20 mouse cellular contexts compared by ENCODE assay signal in genomic region chr4:136848565-136848964, GRCm38 (mm10). TPM values are rescaled to one million over a fixed set of nuclear protein-coding genes. Genes with fewer than 3 reads are reported as not detected.
DNase-seq lines count a peak whose midpoint lies in the region; ATAC-seq lines count a peak whose summit lies in the region.
"Had no signal": no experiment of that assay in that cellular context is flagged by ENCODE, and none has a peak within 500 bp of the region (broad histone marks: within the 10 kb centered on the region; RNA-seq: fewer than 3 reads in every experiment).

No protein-coding gene starts in this region.

- peak overlapping the region; percentile 35; the same call in 1 of the 2 replicates for H3K27ac ChIP-seq in hindbrain, embryonic 10.5 days
- H3K27ac ChIP-seq in hindbrain, embryonic 13.5 days: no peak overlapping the region
- H3K27ac ChIP-seq: embryonic facial prominence, embryonic 10.5 days; forebrain, embryonic 10.5 days; gastrocnemius, adult 2 months had no signal

- H3K9me3 ChIP-seq in hindbrain, embryonic 10.5 days: no peaks in the 10 kb centered on the region
- no peaks in the 10 kb centered on the region for H3K9me3 ChIP-seq in hindbrain, embryonic 13.5 days
- H3K9me3 ChIP-seq: embryonic facial prominence, embryonic 10.5 days; forebrain, embryonic 10.5 days; heart, embryonic 12.5 days had no signal

- no peak for DNase-seq in hindbrain, embryonic 10.5 days (ENCODE audit: low spot score)
- peak; percentile 46 to 51 for DNase-seq in left cerebral cortex, postnatal 36 days (ENCODE audit: low spot score in 2 of 2)
- no peak for DNase-seq in left cerebral cortex, postnatal 4 days
- peak; percentile 65 for DNase-seq in brain, adult 2 months (ENCODE audit: low read depth, low spot score)
- peak; percentile 52 for DNase-seq in telencephalon, adult 2 months (ENCODE audit: low read depth, low spot score)
- DNase-seq: adrenal gland, postnatal 14 days; cerebellum, adult 2 months; cerebellum, postnatal 10 days; gastrocnemius, adult 2 months; gastrocnemius, postnatal 25 days had no signal

- H3K4me2 ChIP-seq in hindbrain, embryonic 13.5 days: no peak overlapping the region
- H3K4me2 ChIP-seq: heart, embryonic 12.5 days had no signal

- no peak overlapping the region for H3K9ac ChIP-seq in hindbrain, embryonic 13.5 days
- H3K9ac ChIP-seq: heart, embryonic 12.5 days had no signal

- H3K4me3 ChIP-seq in hindbrain, embryonic 10.5 days: no peak overlapping the region
- no peak overlapping the region for H3K4me3 ChIP-seq in hindbrain, embryonic 13.5 days
- H3K4me3 ChIP-seq: embryonic facial prominence, embryonic 10.5 days; erythroblast, embryonic 14.5 days; forebrain, embryonic 10.5 days; gastrocnemius, adult 2 months; heart, embryonic 12.5 days had no signal

- 76% methylated on average over 4 of the region's 4 CpGs for WGBS in hindbrain, embryonic 10.5 days
- WGBS in hindbrain, embryonic 13.5 days: 78% methylated on average over 4 of the region's 4 CpGs

- H3K27me3 ChIP-seq in hindbrain, embryonic 10.5 days (ENCODE audit: insufficient read depth, poor library complexity, severe bottlenecking): 0 out of 2 replicates have a peak, but pooled peaks cover 4% of the 10 kb centered on the region
- H3K27me3 ChIP-seq in hindbrain, embryonic 13.5 days: no peaks in the 10 kb centered on the region

- intact Hi-C loops in left cerebral cortex, postnatal 36 days (cut with DNase I): no loop called here
- intact Hi-C loops in left cerebral cortex, postnatal 4 days (cut with DNase I): no loop called here

- H3K4me1 ChIP-seq in hindbrain, embryonic 10.5 days (replicated peaks): peaks cover 19% of the 10 kb centered on the region
- peaks cover 14% of the 10 kb centered on the region; the same call in 1 of the 2 replicates for H3K4me1 ChIP-seq in hindbrain, embryonic 13.5 days (replicated peaks)
- H3K4me1 ChIP-seq: heart, embryonic 12.5 days had no signal

- no peaks in the 10 kb centered on the region for H3K36me3 ChIP-seq in hindbrain, embryonic 10.5 days
- no peaks in the 10 kb centered on the region for H3K36me3 ChIP-seq in hindbrain, embryonic 13.5 days
- H3K36me3 ChIP-seq: embryonic facial prominence, embryonic 10.5 days; forebrain, embryonic 10.5 days; heart, embryonic 12.5 days had no signal

- no peak for ATAC-seq in hindbrain, embryonic 13.5 days (ENCODE audit: low FRiP score)
- ATAC-seq: activated CD4-positive, CD25-positive, alpha-beta regulatory T cell, adult 4 months; forebrain, embryonic 14.5 days; hindbrain, embryonic 16.5 days; Patski had no signal

RNA-seq across cellular contexts. Expression of gene Ephb2, which starts 12.8 kb away (rescaled TPM):
- polyA plus RNA-seq in hindbrain, embryonic 10.5 days (2016; fragmentation: Nextera tagmentation; extraction: Ambion mirVana): 13.4 and 21.5 TPM in 2 replicates
- polyA plus RNA-seq in hindbrain, embryonic 13.5 days (2015; fragmentation: Nextera tagmentation; extraction: Ambion mirVana): 14.9 and 16.5 TPM in 2 replicates
- total RNA-seq in left cerebral cortex, postnatal 36 days (2021): 10 to 100 TPM; 16.9 to 18.0 TPM
- 10 to 100 TPM; 73.6 to 75.3 TPM for total RNA-seq in left cerebral cortex, postnatal 4 days (2021)
- polyA plus RNA-seq: activated CD4-positive, CD25-positive, alpha-beta regulatory T cell, adult 4 months; erythroblast, embryonic 14.5 days had no signal

RNA-seq across cellular contexts. Expression of gene C1qb, which starts 37.4 kb away (rescaled TPM):
- 23.4 and 38.4 TPM in 2 replicates for polyA plus RNA-seq in hindbrain, embryonic 10.5 days (2016; fragmentation: Nextera tagmentation; extraction: Ambion mirVana)
- polyA plus RNA-seq in hindbrain, embryonic 13.5 days (2015; fragmentation: Nextera tagmentation; extraction: Ambion mirVana): 37.9 and 48.5 TPM in 2 replicates
- 10 to 100 TPM; 55.7 to 58.1 TPM for total RNA-seq in left cerebral cortex, postnatal 36 days (2021)
- 10 to 100 TPM; 15.3 to 17.2 TPM for total RNA-seq in left cerebral cortex, postnatal 4 days (2021)
- total RNA-seq: CH12.LX had no signal
- polyA plus RNA-seq: Patski had no signal

RNA-seq across cellular contexts. Expression of gene C1qc, which starts 44.3 kb away (rescaled TPM):
- polyA plus RNA-seq in hindbrain, embryonic 10.5 days (2016; fragmentation: Nextera tagmentation; extraction: Ambion mirVana): 7.5 and 18.5 TPM in 2 replicates
- polyA plus RNA-seq in hindbrain, embryonic 13.5 days (2015; fragmentation: Nextera tagmentation; extraction: Ambion mirVana): 19.5 and 24.3 TPM in 2 replicates
- total RNA-seq in left cerebral cortex, postnatal 36 days (2021): 10 to 100 TPM; 40.6 to 47.2 TPM
- 10 to 100 TPM; 11.3 to 14.8 TPM for total RNA-seq in left cerebral cortex, postnatal 4 days (2021)
- total RNA-seq: CH12.LX had no signal
- polyA plus RNA-seq: Patski had no signal

RNA-seq across cellular contexts. Expression of gene C1qa, which starts 50.0 kb away (rescaled TPM):
- 4.8 and 10.8 TPM in 2 replicates for polyA plus RNA-seq in hindbrain, embryonic 10.5 days (2016; fragmentation: Nextera tagmentation; extraction: Ambion mirVana)
- polyA plus RNA-seq in hindbrain, embryonic 13.5 days (2015; fragmentation: Nextera tagmentation; extraction: Ambion mirVana): 23.6 and 24.6 TPM in 2 replicates
- 10 to 100 TPM; 49.6 to 50.7 TPM for total RNA-seq in left cerebral cortex, postnatal 36 days (2021)
- 10 to 100 TPM; 12.5 to 14.2 TPM for total RNA-seq in left cerebral cortex, postnatal 4 days (2021)
- total RNA-seq: CH12.LX had no signal
- polyA plus RNA-seq: Patski had no signal

Comparison
In these comparisons a context has a peak if more than half of its experiments do, and no peak if none do; other contexts are left out.
1. DNase-seq: peak in left cerebral cortex, postnatal 36 days (2 of 2), brain, adult 2 months (single experiment) and telencephalon, adult 2 months (single experiment); none in hindbrain, embryonic 10.5 days (single experiment) and left cerebral cortex, postnatal 4 days (single experiment).